Mouse (Mus musculus) effector memory CD4-positive, alpha-beta T cell, adult 5 months (primary cell): Measurements from ENCODE around the gene Mocs1. TPM values are rescaled to one million over a fixed set of nuclear protein-coding genes. Genes with fewer than 3 reads are reported as not detected.

Experiments
- polyA plus RNA-seq: library from polyadenylated mRNA; unstranded; fragments of 100-300 nt; shearing (Covaris generic); gene quantifications from one replicate; pipeline ENCODE4 v1.2.1, GENCODE M21; 2017

The Mocs1 gene
- polyA plus RNA-seq, result 8.7 TPM

GRCm38 (mm10) chr17:49428239-49428688 is at the start of gene Mocs1:
Gene Mocs1 (plus strand): TSS chr17:49428362.

Other genes with a start within 250 kb of the Mocs1 start
- gene Daam2, start 136.0 kb downstream of the Mocs1 start, polyA plus RNA-seq, result not detected
- gene Kif6, start 186.8 kb downstream of the Mocs1 start, polyA plus RNA-seq, result not detected